Mouse (Mus musculus): Measurements from ENCODE around the gene Mfap1b. TPM values are rescaled to one million over a fixed set of nuclear protein-coding genes. Genes with fewer than 3 reads are reported as not detected.

Mfap1b gene
- total RNA-seq, 2 experiments from 2014 or later, result 25.7 to 25.9 TPM

DNA sequence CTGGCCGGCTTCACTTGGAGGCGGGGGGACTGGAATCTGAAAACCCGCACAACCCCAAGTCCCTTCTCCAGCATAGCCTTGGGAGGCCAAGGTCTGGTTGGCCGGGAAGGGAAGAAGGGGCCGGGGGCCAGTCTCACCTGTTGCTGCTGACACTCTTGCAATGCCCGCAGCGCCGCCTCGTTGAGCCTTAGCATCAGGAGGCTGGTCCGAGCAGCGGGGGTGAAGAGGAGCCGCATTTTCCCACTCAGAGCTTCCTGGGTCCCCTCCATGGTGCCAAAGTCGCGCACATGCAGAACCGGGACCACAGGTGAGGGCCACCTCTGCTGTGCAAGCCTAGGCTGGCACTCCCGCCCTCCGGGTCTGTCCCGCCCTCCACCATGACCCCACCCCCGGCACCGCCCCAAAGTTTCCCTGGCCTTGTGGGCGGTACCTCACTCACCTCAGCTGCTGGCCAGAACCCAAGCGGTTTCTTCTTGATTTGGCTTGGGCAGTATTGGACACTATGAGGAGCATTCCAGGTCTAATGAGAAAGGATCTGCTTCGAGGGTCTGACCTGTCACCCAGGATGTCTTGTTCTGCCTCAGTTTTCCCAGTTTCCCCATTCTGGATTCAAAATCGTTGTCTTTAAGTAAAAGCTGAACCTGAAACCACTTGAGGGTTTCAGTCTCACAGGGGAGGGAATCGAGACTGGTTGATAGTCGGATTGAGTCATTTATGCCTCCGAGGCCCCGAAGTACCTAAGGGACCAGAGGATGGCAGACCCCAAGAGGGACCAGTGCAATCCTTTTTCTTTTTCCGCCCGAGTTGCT is 31.4 kb downstream of the Mfap1b start:
- peak; percentile 69 to 72 for DNase-seq
- intact Hi-C loops (cut with DNase I), result no loop called here

DNA sequence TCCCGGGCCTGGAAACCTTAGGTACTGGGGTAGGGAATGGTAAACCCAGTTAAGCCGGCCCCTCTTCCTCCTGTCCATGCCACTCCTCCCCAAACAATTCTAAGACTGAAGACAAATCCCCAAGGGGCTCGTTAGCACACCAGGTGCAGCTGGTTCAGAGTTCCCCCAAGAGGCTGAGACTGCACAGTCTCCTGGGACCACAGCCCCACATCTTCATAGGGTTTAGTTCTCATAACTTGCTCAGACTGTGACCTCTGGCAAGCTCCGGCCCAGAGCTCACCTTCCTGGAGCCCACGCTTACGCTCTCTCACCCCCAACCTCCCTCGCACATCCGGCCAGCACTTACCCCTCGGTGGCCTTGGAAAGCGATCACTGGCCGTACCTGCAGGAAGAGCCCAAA is 32.1 kb downstream of the Mfap1b start:
- no peak for DNase-seq
- intact Hi-C loops (cut with DNase I), result no loop called here

DNA sequence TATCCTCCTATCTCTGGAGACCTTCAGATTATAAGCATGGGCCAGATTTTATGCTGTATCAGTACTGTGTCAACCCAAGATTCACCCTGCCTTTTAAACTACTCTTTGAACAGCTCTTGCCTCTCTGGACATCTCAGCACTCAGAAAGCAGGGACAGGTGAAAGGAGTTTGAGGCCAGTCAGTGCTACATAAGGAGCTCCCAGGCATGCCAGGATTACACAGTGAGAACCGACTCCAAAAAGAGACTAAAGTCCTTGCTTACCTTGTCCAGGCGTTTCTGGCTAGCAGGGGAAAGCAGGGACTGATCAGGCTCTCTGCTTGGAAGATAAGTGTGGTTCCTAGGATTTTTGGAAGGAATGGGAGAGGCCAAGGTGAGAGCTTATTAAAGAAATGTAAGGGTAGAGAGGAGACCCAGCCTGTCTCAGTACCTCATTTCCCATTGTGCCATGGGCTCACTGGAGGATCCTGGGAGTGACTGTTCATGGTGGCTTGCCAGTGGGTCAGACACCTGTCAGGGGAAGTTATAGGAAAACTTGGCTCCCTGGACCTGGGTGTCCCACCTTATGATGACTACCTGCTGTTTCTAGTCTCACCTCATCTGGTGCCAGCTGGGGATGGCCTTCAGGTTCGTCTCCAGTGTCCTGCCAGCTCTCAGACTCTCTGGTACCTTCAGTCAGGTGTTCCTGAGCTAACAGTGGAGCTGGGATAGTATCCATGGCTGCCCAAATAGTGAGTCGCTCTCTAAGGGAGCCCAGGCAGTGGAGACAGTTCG is 32.8 kb downstream of the Mfap1b start:
- no peak for DNase-seq
- intact Hi-C loops (cut with DNase I), result no loop called here

- intact Hi-C loops (cut with DNase I), result no loop called here
- no peak for DNase-seq
Measured at GRCm38 (mm10) chr2:121439746-121440145, 34.1 kb downstream of the Mfap1b start.

- intact Hi-C loops (cut with DNase I), result loop anchor here (2.0 kb wide), 1 partner anchor 26 kb away; no protein-coding TSS in a partner anchor
- no peak for DNase-seq
Measured at GRCm38 (mm10) chr2:121434854-121435253, 39.0 kb downstream of the Mfap1b start.

DNA sequence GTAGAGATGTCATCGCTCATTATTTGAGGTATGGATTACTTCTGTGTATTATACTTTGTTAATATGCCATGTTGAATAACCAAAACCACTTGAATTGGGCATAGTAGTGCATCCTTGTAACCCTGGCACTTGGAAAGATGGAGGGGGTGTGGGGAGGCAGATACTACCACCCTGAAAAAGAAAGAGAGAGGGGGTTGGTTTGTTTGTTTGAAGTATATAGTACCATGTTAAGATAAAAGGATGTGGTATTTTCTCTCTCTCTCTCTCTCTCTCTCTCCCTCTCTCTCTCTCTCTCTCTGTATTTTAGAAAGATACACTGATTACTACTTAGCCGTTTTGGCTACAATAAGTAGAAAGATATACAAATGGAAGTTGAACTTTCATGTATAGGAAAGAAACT is 48.0 kb downstream of the Mfap1b start:
- intact Hi-C loops (cut with DNase I), result no loop called here
- DNase-seq, result no peak

DNA sequence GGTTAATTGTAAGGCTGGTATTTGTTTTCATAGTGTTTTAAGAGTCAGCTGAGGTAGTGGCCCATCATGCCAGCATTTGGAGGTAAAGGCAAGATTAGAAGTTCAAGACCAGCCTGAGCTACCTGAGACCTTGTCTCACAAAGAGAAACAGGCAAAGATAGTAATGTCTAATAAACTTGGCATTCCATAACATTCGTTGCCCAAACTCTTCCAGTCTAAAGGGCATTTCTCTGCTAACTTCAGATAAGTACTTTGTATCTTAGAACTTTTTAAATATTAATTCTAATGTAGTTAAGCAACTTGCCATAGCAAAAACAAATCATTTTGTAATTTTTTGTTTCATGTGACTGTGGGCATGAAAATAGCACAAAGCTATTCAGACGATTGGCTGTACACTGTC is 50.7 kb downstream of the Mfap1b start:
- intact Hi-C loops (cut with DNase I), result no loop called here
- DNase-seq, result no peak

DNA sequence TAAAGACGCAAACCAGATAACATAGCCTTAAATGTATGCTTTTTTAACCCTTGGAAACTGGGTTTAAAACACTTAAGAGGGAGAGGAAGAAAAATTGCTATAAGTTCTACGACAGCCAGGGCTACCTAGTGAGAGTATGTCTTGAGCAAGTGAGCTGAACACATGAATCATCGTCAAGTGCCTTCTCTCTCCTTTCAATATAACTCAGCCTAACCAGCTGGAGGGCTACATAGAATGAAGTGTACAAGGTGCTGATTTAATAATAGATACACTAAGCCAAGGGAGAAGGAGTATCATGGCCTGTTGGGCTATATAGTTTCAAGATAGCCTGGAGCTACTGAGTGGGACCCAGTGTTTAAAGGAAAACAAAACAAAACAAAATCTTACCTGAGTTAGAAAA is 55.4 kb downstream of the Mfap1b start:
- intact Hi-C loops (cut with DNase I), result loop anchor here (10.0 kb wide), 1 partner anchor 1324 kb away; no protein-coding TSS in a partner anchor
- DNase-seq, result no peak

DNA sequence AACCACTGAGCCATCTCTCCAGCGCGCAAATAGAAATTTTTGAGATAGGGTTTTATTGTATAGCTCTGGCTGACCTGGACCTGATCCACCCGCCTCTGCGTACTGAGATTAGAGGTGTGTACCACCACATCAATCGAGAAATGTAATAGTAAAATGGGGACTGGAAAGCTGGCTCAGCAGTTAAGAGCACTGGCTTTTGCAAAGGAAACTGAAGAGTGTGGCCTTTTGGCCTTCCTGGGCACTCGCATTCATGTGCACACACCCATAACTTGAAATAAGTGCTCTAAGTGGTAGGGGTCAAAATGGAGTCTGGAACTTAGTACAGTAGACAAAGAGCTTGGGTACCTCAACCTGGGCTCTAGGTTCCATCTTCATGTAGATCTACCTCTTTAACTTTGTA is 57.5 kb downstream of the Mfap1b start:
- no peak for DNase-seq
- intact Hi-C loops (cut with DNase I), result loop anchor here (10.0 kb wide), 1 partner anchor 1322 kb away; no protein-coding TSS in a partner anchor

DNA sequence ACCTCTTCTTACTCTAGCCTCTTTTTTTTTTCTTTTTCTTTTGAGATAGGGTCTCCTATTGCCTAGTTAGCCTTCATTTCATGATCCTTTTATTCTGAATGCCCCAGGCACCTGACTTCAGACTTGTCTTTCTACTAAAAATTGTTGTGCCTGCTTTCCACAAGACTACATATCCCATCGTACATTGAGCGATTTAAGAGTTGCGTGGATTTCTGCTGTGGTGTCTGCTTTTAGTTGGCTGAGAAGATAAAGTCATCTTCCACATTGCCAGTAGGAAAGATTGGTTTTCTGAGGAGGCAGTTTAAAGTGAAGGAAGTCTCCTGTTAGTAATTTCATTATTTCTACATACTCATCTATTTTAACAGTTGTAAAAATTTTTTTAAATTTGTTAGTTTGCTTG is 58.3 kb downstream of the Mfap1b start:
- no peak for DNase-seq
- intact Hi-C loops (cut with DNase I), result loop anchor here (10.0 kb wide), 1 partner anchor 1321 kb away; no protein-coding TSS in a partner anchor

GRCm38 (mm10) chr2:121415103-121415502 is 58.8 kb downstream of the Mfap1b start:
- intact Hi-C loops (cut with DNase I), result loop anchor here (10.0 kb wide), 1 partner anchor 1320 kb away; no protein-coding TSS in a partner anchor
- no peak for DNase-seq

- DNase-seq, result no peak
- intact Hi-C loops (cut with DNase I), result loop anchor here (5.0 to 10.0 kb wide), 2 partner anchors 33 to 1319 kb away; partner anchors contain the start of gene Serf2
Measured at GRCm38 (mm10) chr2:121414139-121414685, 59.7 kb downstream of the Mfap1b start.

DNA sequence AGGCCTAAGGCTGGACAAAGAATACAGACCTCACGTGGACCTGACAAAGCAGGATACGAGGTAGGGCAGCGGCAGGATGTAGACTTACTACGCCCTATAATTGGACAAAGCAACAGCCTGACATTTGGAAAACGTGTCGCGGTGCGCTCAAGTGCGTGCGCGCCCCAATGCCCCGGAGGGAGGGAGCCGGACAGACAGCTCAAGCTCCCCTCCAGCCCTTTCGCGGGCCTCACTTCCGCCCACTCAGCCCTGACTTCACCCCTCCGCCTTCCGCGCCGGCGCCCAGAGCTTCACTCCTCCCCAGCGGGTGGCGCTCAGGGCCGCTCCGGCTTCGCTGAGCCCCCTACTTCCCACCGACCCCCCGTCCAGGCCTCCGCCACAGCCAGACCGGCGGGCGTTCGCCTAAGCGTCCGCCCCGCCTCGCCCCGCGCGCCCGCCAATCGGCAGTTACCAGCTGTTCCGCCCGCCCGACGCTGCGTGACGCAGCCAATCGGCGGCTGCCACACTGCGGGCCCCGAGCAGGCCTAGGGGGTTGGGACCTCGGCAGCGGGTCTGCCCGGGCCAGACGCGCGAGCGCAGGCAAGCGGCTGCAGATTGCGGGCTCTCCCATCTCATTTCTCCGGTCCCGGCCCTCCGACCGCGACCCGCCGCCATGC is 60.4 kb downstream of the Mfap1b start, which contains the start of the genes Pdia3 and Catsper2:
Gene Pdia3 (plus strand): TSS at position 389 of the 656 bp plus-strand sequence.
Gene Catsper2 (minus strand): TSS at position 406 of the 656 bp plus-strand sequence.
- peak; percentile 97 to 98 for DNase-seq
- intact Hi-C loops (cut with DNase I), result loop anchor here (5.0 to 10.0 kb wide), 2 partner anchors 34 to 1319 kb away; partner anchors contain the start of gene Serf2

- intact Hi-C loops (cut with DNase I), result loop anchor here (5.0 to 10.0 kb wide), 2 partner anchors 34 to 1318 kb away; partner anchors contain the start of gene Serf2
Measured at GRCm38 (mm10) chr2:121412843-121413386, 61.0 kb downstream of the Mfap1b start.

More at GRCm38 (mm10) chr2:121412843-121413386, 61.0 kb downstream of the Mfap1b start:
- DNase-seq, result no peak

Small RNA genes within 50 kb of the gene (microRNA-seq; reads per million reads assigned to microRNA genes)
- gene Gm22953, result 0 reads per million in 2 experiments

Other genes with a start within 250 kb of the Mfap1b start
- 10 to 100 TPM; 32.5 to 41.3 TPM for gene Trp53bp1, start 202.7 kb downstream of the Mfap1b start, total RNA-seq (2021)
- gene Map1a, start 184.5 kb downstream of the Mfap1b start, total RNA-seq (2021), result 1 to 10 TPM; 7.6 to 8.7 TPM
- 10 to 100 TPM; 27.2 to 31.4 TPM for gene Ppip5k1, start 118.7 kb downstream of the Mfap1b start, total RNA-seq (2021)
- 1 to 10 TPM; 1.3 to 1.6 TPM for gene Ckmt1, start 116.4 kb downstream of the Mfap1b start, total RNA-seq (2021)
- not detected for gene Strc, start 86.9 kb downstream of the Mfap1b start, total RNA-seq (2021)
- gene Pdia3, start 60.3 kb downstream of the Mfap1b start, total RNA-seq (2021), result 100 to 1,000 TPM; 115 to 150 TPM
- 1 to 10 TPM; 3.2 to 3.9 TPM for gene Catsper2, start 60.3 kb downstream of the Mfap1b start, total RNA-seq (2021)
- not detected for gene Ell3, start 29.8 kb downstream of the Mfap1b start, total RNA-seq (2021)
- gene Serf2, start 24.9 kb downstream of the Mfap1b start, total RNA-seq (2021), result 100 to 1,000 TPM; 341 to 387 TPM
- 10 to 100 TPM; 18.2 to 20.4 TPM for gene Hypk, start 20.8 kb downstream of the Mfap1b start, total RNA-seq (2021)
- under 1 TPM in 1 of 2 experiments, not detected in 1; 0.17 TPM for gene Serinc4, start 17.3 kb downstream of the Mfap1b start, total RNA-seq (2021)
- 10 to 100 TPM; 27.2 to 28.2 TPM for gene Mfap1a, start 32.6 kb upstream of the Mfap1b start, total RNA-seq (2021)
- 1 to 10 TPM; 3.2 to 5.5 TPM for gene Wdr76, start 32.7 kb upstream of the Mfap1b start, total RNA-seq (2021)